Mouse (Mus musculus) kidney, postnatal 0 days (tissue): ENCODE data around the gene Hnrnpul1. TPM values are rescaled to one million over a fixed set of nuclear protein-coding genes. Genes with fewer than 3 reads are reported as not detected.

ENCODE experiments used
- ATAC-seq: fragments of 200-750 bp; cut with Nextera tagmentation; replicated peaks from 2 replicates; pipeline ENCODE4 v1.8.0; 2017; ENCODE audit warnings: low read depth, moderate number of reproducible peaks, moderate TSS enrichment, moderate library complexity; ENCODE audit not compliant: low FRiP score
- DNase-seq: peaks from one replicate; pipeline ENCODE4 v3.0.0-alpha.2; 2016; ENCODE audit warnings: low spot score
- H3K27ac ChIP-seq: fragments of 300-500 bp; sonication (generic); 2 replicates; pipeline ENCODE4 v1.5.1; 2014; ENCODE audit warnings: mild to moderate bottlenecking
- H3K27me3 ChIP-seq: fragments of 300-500 bp; sonication (generic); 2 replicates; pipeline ENCODE4 v1.6.1; 2014; ENCODE audit warnings: low read length, mixed read lengths; ENCODE audit not compliant: insufficient read depth
- H3K36me3 ChIP-seq: fragments of 300-500 bp; sonication (generic); 2 replicates; pipeline ENCODE4 v1.6.1; 2014; ENCODE audit warnings: low read length, mixed read lengths; ENCODE audit not compliant: insufficient read depth
- H3K4me1 ChIP-seq: fragments of 300-500 bp; sonication (generic); replicated peaks from 2 replicates; pipeline ENCODE4 v1.6.1; 2014; ENCODE audit warnings: antibody characterized with exemption, low read length, mixed read lengths; ENCODE audit not compliant: insufficient read depth
- H3K4me2 ChIP-seq: fragments of 300-500 bp; sonication (generic); 2 replicates; pipeline ENCODE4 v1.6.1; 2014; ENCODE audit warnings: mild to moderate bottlenecking, low read length, moderate library complexity, mixed read lengths
- H3K4me3 ChIP-seq: fragments of 300-500 bp; sonication (generic); replicated peaks from 2 replicates; pipeline ENCODE4 v1.5.1; 2014; ENCODE audit warnings: low read depth, low read length
- H3K9ac ChIP-seq: fragments of 300-500 bp; sonication (generic); 2 replicates; pipeline ENCODE4 v1.6.1; 2014; ENCODE audit warnings: low read depth, low read length
- H3K9me3 ChIP-seq: fragments of 300-500 bp; sonication (generic); replicated peaks from 2 replicates; pipeline ENCODE4 v1.6.1; 2016; ENCODE audit warnings: low read length, inconsistent platforms, mixed read lengths
- CTCF ChIP-seq: IDR thresholded peaks from 2 replicates; pipeline ENCODE4 v1.5.1; 2016; ENCODE audit warnings: antibody characterized with exemption, low read depth, mild to moderate bottlenecking, moderate library complexity
- WGBS: fragments of 180-500 bp; shearing (Covaris S2); extraction: QIAGEN DNeasy Blood & Tissue Kit; methylation state at CpG from one replicate; pipeline ENCODE4 v1.1.7; 2014; 5-methylcytosine and 5-hydroxymethylcytosine counted together
- polyA plus RNA-seq: library from polyadenylated mRNA; unstranded; fragments of >200 nt; fragmentation: Nextera tagmentation; extraction: Ambion mirVana; gene quantifications from 2 replicates; pipeline ENCODE4 v1.2.1, GENCODE M21; 2015

The Hnrnpul1 gene
- polyA plus RNA-seq, 1 experiment from 2014 or later = 56.0 TPM

DNA sequence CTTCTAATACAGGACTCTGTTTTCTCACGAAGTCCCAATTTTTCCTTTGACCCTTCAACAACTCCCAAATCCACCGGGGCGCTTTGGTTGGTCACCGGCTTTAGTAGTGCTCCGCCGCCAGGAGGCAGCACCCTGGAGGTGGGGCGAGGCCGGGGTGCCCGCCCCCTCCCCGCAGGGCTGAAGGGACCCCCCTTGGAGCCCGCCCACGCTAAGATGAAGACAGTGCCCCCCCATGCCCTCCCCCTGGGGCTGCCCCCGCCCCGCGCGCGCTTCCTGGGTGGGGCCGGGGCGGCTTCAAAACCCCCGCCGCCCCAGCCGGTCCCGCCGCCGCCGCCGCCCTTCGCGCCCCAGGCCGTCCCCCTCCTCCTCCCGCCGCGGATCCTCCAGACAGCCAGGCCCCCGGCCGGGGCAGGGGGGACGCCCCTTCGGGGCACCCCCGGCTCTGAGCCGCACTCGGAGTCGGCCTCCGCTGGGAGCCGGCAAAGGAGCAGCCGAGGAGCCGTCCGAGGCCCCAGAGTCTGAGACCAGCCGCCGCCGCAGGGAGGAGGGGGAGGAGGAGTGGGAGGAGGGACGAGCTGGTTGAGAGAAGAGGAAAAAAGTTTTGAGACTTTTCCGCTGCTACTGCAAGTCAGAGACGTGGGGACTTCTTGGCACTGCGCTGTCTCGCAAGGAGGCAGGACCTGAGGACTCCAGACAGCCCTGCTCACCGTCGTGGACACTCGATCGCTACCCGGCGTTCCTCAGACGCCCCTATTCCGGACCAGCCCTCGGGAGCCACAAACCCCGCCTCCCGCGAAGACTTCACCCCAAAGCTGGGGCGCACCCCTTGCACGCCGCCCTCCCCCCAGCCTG lies 67.7 kb downstream of the Hnrnpul1 start, which contains the start of gene Tgfb1:
TSS of gene Tgfb1 (plus strand) at position 323 of the 852 bp plus-strand sequence.
- Histone ChIP-seq H3K27ac (peak within 1 kb of the TSS; percentile 90), H3K27me3 (no peaks in the 10 kb centered on the region), H3K9me3 (no peaks in the 10 kb centered on the region), H3K4me2 (peak within 1 kb of the TSS; percentile 92), H3K4me1 (peaks cover 28% of the 10 kb centered on the region; the same call in 1 of the 2 replicates), H3K4me3 (peak within 1 kb of the TSS; percentile 77), H3K9ac (peak within 1 kb of the TSS; percentile 79), H3K36me3 (no peaks in the 10 kb centered on the region)
- ATAC-seq (peak; percentile 40), DNase-seq (peak; percentile 83)
- WGBS = 2% methylated on average over 65 of the region's 69 CpGs
- TF ChIP-seq CTCF = peak; percentile 67

DNA sequence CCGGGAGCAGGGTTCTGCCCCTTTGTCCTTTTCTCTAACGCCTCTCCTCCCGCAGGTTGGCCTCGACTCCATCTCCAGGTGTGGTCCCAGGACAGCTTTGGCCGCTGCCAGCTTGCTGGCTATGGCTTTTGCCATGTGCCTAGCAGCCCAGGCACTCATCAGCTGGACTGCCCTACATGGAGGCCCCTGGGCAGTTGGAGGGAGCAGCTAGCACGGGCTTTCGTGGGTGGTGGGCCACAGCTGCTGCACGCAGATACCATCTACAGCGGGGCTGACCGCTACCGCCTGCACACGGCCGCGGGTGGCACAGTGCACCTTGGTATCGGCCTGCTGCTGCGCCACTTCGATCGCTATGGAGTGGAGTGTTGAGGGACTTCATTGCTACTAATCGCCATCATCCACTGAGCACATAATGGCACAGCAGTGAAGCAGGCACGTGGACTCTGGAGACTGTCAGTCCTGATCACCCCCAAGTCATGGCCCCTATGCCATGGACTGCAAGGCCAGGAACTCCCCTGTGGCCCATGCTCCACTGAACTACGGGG lies 68.6 kb downstream of the Hnrnpul1 start:
- Histone ChIP-seq H3K36me3 (no peaks in the 10 kb centered on the region), H3K27ac (no peak overlapping the region), H3K9me3 (no peaks in the 10 kb centered on the region), H3K4me2 (peak overlapping the region; percentile 92), H3K9ac (no peak overlapping the region), H3K4me3 (peak overlapping the region; percentile 77), H3K4me1 (peaks cover 32% of the 10 kb centered on the region; the same call in 1 of the 2 replicates), H3K27me3 (no peaks in the 10 kb centered on the region)
- ATAC-seq (no peak), DNase-seq (no peak)
- WGBS = 73% methylated on average over 21 of the region's 21 CpGs
- no peak for TF ChIP-seq CTCF

DNA sequence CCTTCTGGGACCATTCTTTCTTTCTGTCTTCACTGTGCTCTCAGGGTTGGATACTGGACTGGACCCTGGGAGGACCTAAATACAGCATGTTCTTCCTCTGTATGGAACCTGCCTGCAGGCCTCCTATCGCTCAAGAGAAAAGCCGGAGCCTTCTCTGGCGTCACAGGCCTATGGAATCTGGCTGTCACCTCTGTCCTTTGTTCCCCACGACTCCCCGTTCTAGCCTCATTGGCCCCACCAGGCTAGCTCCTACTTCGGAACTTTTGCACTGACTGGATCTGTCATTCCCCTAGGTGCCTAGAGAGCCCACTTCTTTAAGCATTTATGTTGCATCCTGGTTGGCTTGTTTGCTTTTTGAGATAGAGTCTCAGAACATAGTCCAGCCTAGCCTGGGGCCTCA lies 69.9 kb downstream of the Hnrnpul1 start:
- Histone ChIP-seq H3K36me3 (no peaks in the 10 kb centered on the region), H3K9ac (no peak overlapping the region), H3K27me3 (no peaks in the 10 kb centered on the region), H3K9me3 (no peaks in the 10 kb centered on the region), H3K4me3 (no peak overlapping the region), H3K27ac (no peak overlapping the region), H3K4me1 (peaks cover 28% of the 10 kb centered on the region; the same call in 1 of the 2 replicates), H3K4me2 (no peak overlapping the region)
- TF ChIP-seq CTCF = no peak
- ATAC-seq (no peak), DNase-seq (no peak)
- 86% methylated on average over 6 of the region's 6 CpGs for WGBS

DNA sequence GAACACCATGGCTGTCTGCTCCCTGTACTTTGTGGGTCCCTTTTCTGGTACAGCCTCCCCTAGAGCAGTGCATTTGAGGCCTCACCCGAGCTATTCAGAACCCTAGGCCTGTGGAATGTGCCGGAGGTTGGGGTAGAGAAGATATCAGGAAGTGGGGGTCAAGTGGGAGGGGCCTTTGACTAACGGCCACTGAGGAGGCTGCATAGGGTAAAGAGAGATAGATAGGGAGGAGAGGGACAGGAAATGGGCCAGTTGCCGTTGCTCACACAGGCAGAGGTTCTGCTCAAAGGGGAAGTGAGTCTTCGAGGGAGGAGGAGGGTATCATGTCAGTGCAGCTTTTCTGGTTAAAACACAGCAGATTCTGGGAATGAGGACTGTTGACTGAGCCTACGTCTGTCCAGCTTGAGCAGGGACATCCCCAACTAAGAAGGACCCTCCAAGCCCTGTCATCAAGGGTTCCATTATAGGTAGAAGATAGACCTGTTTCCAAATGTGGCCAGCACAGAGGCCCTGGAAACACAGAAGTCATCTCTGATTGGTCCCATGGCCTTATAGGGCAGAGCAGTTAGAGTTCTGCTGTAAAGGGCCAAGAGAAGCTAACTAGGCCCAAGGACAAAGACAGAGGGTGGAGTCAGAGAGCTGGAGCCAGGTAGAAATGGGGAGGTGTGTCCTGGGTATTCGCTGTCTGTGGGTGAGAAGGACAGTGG lies 70.9 kb downstream of the Hnrnpul1 start:
- WGBS = 54% methylated on average over 7 of the region's 7 CpGs
- no peak overlapping the region for H3K4me2 ChIP-seq
- peaks cover 22% of the 10 kb centered on the region; the same call in 1 of the 2 replicates for H3K4me1 ChIP-seq
- H3K4me3 ChIP-seq = no peak overlapping the region
- H3K9me3 ChIP-seq = no peaks in the 10 kb centered on the region
- no peaks in the 10 kb centered on the region for H3K27me3 ChIP-seq
- no peak for TF ChIP-seq CTCF
- DNase-seq (peak; percentile 52), ATAC-seq (no peak)
- H3K27ac ChIP-seq = peak overlapping the region; percentile 28; the same call in 1 of the 2 replicates
- no peaks in the 10 kb centered on the region for H3K36me3 ChIP-seq
- H3K9ac ChIP-seq = no peak overlapping the region

DNA sequence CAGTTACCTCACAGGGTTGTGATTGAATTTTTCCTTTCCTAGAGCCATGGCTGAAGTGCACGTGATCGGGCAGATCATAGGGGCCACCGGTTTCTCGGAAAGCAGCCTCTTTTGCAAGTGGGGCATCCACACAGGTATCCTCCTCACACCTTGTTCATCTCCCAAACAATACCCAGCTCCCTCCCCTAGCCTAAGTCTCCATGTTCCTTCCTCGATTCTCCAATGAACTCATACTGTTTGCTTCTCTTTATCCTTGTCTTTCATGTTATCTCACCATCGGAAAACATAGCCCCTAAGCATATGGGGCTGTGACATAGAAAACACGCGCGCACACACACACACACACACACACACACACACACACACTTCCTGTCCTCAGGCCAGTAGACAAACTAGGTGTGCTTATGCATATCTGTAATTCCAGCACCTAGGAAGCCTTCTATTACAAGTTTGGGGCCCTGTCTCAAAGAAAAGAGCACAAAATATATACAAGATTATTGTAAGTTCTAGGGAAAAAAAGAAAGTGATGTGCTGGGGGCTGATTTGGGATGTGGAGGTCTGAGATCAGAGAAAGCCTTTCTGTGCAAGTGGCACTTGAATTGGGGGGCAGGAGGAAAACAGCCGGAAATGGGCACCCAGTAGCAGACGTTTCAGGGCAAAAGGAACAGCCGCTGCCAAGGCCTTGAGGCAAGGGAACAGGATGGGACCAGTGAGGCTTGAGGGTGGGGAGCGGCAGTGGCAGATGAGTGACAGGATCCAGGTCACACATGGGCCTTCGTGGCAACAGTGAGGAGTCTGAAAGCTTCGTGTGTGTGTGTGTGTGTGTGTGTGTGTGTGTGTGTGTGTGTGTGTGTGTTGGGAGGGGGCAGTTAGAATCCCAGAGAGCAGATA lies 73.0 kb downstream of the Hnrnpul1 start:
- no peak for DNase-seq

More for the DNA sequence above, 73.0 kb downstream of the Hnrnpul1 start:
- no peak for TF ChIP-seq CTCF
- H3K27ac ChIP-seq = no peak overlapping the region
- peak overlapping the region; percentile 50 for H3K4me2 ChIP-seq
- ATAC-seq = no peak
- no peaks in the 10 kb centered on the region for H3K27me3 ChIP-seq
- H3K9me3 ChIP-seq = no peaks in the 10 kb centered on the region
- H3K4me3 ChIP-seq = peak overlapping the region; percentile 61; the same call in 1 of the 2 replicates
- WGBS = 58% methylated on average over 15 of the region's 15 CpGs
- H3K4me1 ChIP-seq = 0 out of 2 replicates have a peak, but pooled peaks cover 10% of the 10 kb centered on the region
- H3K9ac ChIP-seq = no peak overlapping the region
- H3K36me3 ChIP-seq = no peaks in the 10 kb centered on the region
